Mouse (Mus musculus): Measurements from ENCODE around the gene Kndc1.

The Kndc1 gene

GRCm38 (mm10) chr7:139905661-139906060, 11.2 kb downstream of the Kndc1 start:
- peak; percentile 64 for DNase-seq (ENCODE audit: low read depth)

DNA sequence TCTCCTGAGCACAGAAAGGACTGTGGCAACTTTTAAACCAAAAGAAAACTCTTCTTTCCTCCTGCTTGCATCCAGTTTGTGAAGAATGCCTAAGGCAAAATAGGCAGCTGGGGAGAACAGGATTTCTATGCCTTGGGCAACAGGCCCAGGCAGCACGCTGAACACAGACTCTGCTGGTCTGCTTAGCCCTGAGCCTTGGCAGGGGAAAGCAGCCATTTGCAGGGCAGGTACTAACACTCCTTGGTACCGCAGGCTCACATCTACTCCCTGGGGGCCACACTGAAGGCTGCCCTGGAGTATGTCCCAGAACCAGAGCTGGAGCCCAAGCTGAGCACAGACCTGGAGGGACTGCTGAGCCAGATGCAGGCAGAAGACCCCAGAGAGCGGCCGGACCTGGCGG, 13.7 kb downstream of the Kndc1 start:
- DNase-seq (ENCODE audit: low read depth): no peak

GRCm38 (mm10) chr7:139909469-139909868, 15.0 kb downstream of the Kndc1 start:
- no peak for DNase-seq (ENCODE audit: low read depth)

GRCm38 (mm10) chr7:139910204-139910835, 15.8 kb downstream of the Kndc1 start:
- no peak for DNase-seq (ENCODE audit: low read depth)

DNA sequence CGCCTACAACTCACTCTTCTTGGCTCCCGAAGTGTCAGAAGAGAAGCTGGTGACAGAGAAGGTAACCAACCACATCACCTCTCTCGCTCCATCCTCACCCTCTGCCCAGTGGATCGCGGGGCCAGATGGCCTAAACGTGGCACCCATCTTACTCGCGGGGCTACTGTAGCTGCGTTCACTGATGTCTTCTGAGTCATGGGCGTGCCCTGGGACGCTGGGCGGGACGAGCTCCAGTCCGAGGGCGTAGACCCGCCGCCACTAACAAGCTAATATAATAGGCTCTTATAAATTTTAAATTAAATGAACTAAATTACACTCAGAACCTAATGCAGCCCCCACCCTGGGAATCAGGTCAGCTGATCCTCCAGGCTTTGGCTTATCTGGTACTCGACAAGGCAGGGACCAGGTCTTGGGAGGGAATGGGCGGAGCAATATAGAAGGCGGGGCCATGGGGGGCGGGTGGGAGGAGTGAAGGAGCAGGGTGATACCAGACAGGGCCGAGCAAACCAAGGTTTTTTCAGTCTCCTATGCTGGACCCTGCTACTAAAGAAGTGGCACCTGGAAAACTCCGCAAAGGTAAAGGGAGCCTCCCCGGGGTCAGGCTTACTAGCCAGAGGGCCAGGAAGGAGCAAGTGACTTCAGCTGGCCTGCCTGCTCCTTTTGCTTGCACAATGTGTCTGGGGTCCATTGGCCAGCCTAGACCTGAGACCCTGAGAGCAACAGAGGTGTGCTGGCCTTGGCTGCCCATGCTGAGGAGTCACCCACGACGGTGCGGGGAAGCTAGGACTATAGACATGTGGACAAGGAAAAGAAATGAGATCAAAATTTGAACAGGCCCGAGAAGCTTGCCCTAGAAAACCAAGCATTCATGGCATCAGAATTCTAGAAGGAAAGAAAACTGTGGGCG, 19.9 kb downstream of the Kndc1 start:
- no peak for DNase-seq (ENCODE audit: low read depth)

- no peak for DNase-seq (ENCODE audit: low read depth)
These were observed 21.3 kb downstream of the Kndc1 start for GRCm38 (mm10) chr7:139915646-139916257.

DNA sequence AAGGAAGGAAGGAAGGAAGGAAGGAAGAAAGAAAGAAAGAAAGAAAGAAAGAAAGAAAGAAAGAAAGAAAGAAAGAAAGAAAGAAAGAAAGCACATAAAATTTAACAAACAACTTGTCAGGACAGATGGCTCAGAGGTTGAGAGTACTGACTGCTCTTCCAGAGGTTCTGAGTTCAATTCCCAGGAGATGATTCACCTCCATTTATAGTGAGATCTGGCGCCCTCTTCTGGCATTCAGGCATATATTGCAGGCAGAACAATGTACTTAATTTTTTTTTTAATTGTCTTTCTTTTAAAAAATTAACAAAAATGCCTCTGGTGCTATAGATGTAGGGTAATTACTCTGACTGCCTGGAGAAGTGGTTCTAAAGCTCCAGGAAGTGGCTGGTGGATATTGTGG, 21.8 kb downstream of the Kndc1 start:
- DNase-seq (ENCODE audit: low read depth): peak; percentile 13

- DNase-seq (ENCODE audit: low read depth): no peak
These were observed 23.8 kb downstream of the Kndc1 start for GRCm38 (mm10) chr7:139918262-139918661.

- peak; percentile 50 for DNase-seq (ENCODE audit: low read depth)
These were observed 36.2 kb downstream of the Kndc1 start for GRCm38 (mm10) chr7:139930732-139931131.

DNA sequence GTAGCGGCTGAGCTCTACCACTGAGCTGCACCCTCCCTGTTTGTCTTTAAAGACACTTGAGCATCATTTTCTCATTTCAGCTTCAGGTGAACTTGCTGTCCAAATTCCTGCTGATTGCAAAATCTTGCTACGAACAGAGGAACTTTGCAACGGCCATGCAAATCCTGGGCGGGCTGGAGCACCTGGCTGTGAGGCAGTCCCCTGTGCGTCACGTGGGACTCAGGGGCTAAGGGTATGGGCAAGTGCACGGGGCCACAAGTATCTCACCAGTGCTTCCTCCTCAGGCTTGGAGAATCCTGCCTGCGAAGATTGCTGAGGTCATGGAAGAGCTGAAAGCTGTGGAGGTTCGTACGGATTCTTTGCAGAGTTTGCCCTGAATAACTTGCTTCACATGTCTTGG, 42.2 kb downstream of the Kndc1 start:
- no peak for DNase-seq (ENCODE audit: low read depth)

DNA sequence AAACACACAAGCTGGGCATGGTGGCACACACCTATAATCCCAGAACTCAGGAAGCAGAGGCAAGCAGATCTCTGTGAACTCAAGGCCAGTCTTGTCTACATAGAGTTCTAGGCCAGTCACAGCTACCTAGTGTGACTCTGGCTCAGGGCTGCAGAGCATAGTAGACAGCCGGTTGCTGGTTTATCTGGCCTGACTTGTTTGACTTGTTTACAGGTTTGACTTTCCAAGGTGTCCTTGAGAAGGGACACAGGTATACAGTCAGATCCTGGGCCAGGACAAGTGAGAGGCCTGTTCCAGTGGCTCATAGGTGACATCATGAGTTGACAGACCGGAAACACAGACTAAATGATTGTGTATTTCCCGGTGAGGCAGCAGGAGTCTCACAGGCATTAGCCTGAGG, 42.6 kb downstream of the Kndc1 start:
- no peak for DNase-seq (ENCODE audit: low read depth)

DNA sequence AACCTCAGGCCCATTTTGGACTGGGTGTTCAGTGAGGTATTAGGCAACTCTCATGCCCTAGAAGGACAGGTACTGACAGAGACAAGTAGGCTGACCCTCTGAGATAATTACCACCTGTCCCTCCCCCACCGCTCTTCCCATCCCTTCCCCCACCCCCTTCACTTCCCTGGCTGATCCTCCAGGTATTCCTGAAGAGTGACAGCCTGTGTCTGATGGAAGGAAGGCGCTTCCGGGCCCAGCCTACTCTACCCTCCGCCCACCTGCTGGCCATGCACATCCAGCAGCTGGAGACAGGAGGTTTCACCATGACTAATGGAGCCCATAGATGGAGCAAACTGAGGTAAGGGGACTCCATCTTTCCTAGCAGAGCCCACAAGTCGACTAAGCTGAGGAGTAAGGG, 43.3 kb downstream of the Kndc1 start:
- no peak for DNase-seq (ENCODE audit: low read depth)

DNA sequence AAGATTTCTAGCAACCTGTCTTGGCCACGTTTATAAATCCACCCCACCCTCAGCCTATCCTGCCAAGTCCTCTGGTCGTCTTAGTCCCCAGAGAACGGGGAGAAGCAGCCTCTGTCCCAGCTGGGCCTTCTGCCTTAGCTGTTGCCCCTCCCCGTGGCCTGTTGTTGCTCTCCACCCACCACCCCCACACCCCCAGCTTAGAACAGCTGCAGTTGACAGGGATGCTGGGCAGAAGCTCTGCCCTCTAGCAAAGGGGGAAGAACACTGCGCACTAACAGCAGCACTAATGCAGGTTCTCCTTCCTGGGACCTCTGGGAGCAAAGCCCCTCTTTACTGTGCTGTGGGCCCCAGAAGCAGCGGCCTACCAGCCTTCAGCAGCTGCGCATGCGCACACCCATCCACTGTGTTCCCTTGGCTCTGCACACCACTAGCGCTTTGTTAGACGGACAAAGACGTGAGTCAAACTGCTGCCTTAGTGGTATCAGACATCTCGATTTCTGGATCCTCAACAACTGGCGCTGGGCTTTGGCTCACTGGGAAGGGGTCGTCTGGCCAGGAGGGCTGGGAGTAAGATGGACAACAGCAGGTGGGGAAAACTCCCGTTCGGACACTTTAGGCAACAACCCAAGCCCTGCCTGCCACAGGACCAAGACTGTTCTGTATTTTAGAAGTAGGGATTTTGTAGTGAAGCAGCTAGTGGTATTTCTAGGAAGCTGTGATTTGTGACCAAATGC, 46.1 kb downstream of the Kndc1 start:
- no peak for DNase-seq (ENCODE audit: low read depth)

DNA sequence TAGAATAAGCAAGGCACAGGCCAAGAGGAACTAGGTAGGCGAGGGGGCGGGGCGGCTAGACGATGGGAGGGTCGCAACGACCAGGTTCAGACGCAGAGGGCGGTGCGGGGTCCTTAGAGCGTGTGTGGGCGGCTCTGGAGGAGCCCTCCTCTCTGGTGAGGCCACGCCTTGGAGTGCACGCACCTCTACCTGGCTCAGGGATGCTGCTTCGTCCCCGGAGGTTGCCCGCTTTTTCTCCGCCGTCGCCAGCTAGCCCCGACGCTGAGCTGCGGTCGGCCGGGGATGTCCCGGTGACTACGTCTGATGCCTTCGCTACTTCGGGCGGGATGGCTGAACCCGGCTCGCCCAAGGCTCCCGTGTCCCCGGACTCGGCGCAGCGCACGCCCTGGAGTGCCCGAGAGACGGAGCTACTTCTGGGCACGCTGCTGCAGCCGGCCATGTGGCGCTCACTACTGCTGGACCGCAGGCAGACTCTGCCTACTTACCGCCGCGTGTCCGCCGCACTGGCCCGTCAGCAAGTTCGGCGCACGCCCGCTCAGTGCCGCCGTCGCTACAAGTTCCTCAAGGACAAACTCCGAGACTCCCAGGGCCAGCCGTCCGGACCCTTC, 49.3 kb downstream of the Kndc1 start, which contains the start of gene Utf1:
Gene Utf1 (plus strand): TSS at position 116 of the 608 bp plus-strand sequence.
- DNase-seq (ENCODE audit: low read depth): peak; percentile 37

DNA sequence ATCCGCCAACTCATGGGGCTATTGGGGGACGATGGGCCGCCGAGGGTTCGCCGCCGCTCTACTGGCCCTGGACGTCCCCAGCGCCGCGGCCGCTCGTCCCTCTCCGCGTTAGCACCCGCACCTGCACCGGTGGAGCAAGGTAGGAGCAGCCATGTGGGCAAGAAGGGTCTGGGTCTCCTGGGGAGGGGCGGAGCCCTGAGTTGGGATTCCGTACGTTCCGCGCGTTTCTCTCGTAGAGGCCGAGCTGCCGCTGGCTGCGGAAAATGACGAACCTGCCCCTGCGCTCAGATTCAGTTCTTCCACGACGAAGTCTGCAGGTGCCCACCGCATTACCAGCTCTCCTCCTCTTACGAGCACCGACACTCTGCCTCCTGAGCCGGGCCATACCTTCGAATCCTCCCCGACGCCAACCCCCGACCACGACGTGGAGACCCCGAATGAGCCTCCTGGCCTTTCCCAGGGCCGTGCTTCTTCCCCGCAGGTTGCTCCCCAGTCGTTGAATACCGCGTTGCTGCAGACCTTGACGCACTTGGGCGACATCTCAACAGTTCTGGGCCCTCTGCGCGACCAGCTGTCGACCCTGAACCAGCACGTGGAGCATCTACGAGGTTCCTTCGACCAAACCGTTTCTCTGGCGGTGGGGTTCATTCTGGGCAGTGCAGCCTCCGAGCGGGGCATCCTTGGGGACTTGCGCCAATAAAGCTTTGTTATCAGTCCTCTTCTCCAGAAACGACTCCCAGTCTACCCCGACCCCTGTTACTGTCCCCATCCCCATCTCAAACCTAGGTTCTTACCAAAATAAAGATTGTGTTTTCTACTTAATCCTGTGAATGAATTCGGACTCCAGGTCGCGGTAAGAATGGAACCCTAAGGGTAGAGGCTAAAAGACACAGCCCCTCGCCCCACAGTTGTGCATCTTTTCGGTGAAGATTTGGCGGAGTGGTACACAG, 50.1 kb downstream of the Kndc1 start:
- peak; percentile 44 for DNase-seq (ENCODE audit: low read depth)

DNA sequence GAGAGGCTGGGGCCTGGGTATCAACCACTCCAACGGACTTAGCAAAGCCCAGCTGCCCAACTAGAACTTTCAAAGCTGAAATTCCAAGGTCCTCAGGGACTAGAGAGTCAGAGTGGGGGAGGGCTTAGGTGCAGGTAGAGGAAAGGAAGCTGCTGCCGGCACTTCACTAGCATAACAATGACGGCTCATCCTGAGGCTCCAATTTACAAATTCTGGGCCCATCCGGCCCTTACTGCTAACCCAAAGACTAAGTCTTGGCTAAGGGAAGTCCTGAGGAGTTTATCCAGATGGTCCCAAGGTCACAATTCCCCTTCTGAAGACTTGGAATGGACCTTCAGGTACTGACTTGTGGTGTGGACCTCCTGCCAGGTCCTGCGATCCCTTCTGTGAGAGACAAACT, 51.0 kb downstream of the Kndc1 start:
- DNase-seq (ENCODE audit: low read depth): no peak

- no peak for DNase-seq (ENCODE audit: low read depth)
These were observed 51.5 kb downstream of the Kndc1 start for GRCm38 (mm10) chr7:139946032-139946431.

DNA sequence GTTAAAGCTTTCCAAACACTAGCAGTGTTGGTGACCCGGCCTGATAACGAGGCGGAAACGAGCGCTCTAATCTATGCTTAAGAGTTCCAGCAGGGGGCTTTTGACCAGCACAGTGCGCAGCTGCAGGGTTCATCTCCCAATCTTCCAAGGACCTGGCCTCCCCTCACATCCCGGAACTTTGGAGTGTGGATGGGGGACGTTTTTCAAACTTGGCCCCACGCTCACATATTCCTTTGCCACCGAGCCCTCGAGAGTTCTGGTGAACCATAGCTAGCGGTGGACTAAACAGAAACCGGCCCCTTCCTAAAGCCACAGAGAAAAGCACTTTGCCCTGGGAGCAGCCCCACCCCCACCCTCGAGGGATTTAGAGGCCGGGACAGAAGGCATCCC, 55.4 kb downstream of the Kndc1 start:
- peak; percentile 71 for DNase-seq (ENCODE audit: low read depth)

- DNase-seq (ENCODE audit: low read depth): peak; percentile 78
These were observed 55.9 kb downstream of the Kndc1 start for GRCm38 (mm10) chr7:139950283-139950971.

GRCm38 (mm10) chr7:139951079-139951478, 56.6 kb downstream of the Kndc1 start:
- peak; percentile 60 for DNase-seq (ENCODE audit: low read depth)
